Mouse (Mus musculus): Measurements from ENCODE around the gene Ankrd22.

DNA sequence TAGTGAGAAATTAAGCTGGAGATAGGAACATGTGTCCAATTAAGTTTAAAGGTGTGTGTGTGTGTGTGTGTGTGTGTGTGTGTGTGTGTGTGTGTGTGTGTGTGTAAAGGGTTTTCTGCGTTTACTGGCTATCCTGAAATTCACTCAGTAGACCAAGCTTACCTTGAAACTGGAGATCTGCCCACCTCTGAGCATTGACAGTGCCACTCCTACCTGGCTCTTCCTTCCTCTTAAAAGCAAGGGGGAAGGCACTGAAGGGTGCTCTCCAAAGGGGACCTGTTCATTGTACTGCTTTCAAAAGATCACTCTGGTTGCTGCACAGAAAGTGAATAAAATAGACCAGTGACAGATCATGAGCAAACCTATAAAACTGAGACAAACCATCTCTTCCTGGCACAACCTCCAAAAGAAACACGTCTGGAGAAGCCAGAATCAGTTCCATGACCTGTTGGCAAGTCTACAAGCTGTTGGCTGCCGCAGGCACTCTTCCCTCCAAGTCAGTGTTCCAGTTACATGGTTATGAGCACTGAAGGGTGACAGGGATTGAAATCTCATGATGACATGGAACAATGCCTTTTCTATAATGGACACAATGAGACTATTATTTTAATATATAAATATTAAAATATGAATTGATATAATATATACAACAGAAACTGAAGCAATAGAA is 76.7 kb downstream of the Ankrd22 start:
- TF ChIP-seq GATA1 (IDR thresholded peaks at IDR 0.05; ENCODE audit: borderline replicate concordance, low read length) (no peak), FLI1 (IDR thresholded peaks at IDR 0.05; ENCODE audit: low read length) (no peak)

Data from megakaryocyte, embryonic 14.5 days (primary cell).